Mouse (Mus musculus) cerebellum, adult (tissue): Measurements from ENCODE around the gene Trim10.
"Not testable (repeated sequence)": the region's sequence is repeated elsewhere in the genome, so short reads cannot be mapped to it uniquely, and the experiment has no call there.

Experiments
- ATAC-seq: cut with Nextera tagmentation; 2 replicates; pipeline ENCODE4 v1.9.2; 2017; ENCODE audit warnings: mild to moderate bottlenecking, moderate library complexity, mixed read lengths; ENCODE audit not compliant: insufficient number of reproducible peaks, low FRiP score, low TSS enrichment

The Trim10 gene

DNA sequence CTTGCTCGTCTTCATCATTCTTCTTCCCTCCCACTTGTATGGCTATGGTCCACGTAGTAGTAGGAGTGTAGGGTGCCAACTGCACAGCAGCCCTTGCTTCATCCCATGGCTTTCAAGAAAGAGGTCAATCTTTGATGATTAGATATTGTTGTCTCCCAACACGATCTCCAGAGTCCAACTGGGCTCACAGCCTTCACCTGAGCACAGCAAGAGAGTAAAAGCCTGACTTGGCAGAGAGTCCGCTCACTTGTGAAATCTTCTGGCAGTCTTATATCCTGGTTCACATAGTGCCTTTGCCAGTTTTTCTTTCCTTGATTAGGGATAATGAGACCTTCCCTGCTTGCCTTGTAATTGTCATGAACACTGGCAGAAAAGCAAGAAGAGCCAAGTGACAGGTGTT is 13.1 kb upstream of the Trim10 start:
- ATAC-seq, result no peak

DNA sequence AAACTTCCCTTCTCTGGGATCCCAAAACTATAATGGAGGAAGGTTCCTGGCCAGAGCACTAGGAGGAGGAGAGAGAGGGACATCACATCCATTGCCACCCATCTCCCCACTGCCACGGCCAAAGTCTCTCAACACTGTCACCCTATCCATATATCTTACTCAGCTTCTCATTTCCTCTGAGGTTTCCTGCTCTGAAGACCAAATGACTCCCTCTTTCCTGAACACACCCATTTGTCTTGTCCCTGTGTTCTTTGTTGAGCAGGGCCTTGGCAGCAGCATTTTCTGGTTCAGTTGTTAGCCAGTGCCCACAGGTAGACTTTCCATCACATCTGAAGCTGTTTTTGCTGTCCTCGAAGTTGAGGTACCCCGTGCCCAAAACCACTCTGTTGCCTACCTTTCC is 11.2 kb upstream of the Trim10 start:
- ATAC-seq, result no peak

DNA sequence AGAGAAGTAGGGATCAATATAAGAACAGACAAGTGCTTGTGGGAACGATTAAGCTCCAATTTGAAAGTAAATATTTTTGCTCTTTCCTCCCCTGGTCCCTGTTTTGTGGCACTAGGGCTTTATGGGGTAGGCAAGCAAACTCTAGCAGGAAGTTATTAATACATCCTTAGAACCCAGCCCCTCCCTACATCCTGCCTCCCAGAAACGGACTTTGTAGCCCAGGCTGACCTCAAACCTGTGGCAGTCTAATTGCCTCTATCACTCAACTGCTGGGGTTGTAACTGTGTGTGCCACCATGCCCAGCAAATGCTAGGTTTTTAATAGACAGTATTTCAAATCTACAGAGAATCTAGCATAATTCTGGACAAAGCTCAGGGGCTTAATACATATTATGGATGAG is 7.7 kb upstream of the Trim10 start:
- ATAC-seq, result no peak

DNA sequence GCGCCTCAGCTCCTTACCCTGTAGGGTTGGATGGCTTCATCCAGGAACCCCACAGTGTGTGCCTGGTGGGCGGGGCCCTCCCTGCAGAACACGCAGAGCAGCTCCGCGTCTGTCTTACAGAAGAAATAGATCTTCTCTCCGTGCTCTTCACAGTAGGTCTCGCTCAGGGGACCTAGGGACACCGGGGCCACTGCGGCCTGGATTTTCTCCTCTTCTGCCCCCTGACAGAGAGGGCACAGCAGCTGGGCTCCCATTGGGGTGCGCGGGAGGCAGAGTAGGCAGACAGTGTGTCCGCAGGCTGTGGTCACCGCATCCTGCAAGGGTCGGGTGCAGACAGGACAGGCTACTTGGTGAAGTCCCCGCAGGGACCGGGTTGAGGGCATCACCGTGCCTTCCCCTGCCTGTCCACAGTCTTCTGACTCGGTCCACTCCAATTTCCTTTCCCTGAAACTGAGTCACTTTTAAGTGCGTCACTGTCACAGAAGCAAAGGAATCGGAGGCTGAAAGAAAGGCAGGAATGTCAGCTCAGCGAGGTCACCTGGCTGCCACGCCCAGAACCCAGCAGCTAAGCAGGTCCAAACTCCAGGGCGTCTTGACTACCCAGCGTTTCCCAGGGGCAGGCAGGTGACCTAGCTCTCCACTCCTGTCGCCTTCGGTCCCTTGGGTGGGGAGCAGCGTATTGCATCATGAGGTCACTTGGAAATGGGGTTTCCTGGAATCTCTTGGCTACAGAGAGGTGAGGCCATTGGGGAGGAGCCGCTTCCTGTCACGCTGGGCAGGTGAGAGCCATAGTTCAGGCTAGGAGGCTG is 2.5 kb upstream of the Trim10 start, which contains the start of gene Trim15:
TSS of gene Trim15 (minus strand) at position 492 of the 809 bp plus-strand sequence.
- ATAC-seq, result no peak

DNA sequence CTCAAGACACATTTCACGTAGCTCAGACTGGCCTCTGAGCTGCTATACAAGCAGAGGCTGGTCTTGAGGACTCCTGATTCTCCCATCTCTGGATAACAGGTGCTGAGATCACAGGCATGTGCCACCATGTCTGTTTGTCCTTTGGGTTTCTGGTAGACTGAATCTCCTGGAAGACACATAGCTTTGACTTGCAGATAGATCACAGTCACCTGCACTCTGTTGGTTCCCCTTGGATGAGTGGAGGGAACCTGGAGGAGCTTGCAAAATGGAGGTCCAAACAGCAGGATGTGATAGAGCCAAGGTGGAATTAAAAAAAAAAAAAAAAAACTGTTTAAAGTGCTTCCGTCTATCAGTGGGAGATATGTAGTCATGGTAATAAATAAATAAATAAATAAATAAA is 538 bp upstream of the Trim10 start:
- no peak for ATAC-seq

DNA sequence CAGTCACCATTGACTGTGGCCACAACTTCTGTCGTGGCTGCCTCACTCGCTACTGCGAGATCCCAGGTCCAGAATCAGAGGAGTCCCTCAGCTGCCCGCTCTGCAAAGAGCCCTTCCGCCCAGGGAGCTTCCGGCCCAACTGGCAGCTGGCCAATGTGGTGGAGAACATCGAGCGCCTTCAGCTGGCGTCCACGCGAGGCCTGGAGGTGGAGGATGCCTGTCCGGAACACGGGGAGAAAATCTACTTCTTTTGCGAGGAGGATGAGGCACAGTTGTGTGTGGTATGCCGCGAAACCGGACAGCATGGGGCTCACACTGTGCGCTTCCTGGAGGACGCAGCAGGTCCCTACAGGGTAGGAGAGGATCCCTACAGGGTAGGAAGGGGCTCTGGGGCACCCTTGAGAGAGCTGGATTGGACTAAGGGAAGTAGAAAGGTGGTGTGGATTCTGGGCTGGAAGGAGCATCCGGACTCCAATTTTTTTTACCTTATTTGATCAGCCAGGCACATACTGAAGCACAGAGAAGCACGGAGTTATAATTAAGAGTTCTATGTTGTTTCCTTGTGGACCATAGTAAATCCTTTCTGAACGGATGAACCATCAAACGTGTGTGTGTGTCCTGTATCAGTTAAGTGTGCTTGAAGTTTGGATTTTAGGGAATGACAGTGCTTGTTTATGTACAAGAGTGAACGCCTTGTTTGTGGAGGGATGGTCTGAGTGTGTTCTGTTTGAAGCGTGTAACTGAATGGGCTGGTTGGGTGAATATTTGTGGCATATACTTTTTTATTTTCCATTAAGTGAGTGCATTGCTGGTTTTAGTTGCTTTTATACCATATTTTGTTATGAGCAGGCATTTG is 809 bp downstream of the Trim10 start:
- no peak for ATAC-seq

DNA sequence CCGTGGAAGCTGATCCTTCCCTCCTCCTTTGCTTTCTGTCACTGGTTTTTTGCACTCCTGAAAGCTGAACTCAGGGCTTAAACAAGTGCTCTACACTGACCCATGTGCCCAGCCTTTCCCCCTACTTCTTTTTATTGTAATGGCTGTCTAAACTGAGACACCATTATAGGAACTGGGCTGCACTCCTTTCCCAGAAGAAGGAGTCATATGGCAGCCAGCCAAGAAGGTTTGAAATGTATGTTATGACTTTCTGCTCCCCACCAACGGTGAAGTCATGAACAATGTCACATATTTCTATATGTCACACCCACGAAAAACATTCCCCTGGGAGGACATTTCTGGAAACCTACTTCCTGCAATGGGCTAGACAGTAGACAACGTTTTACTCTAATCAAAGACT is 5.3 kb downstream of the Trim10 start:
- no peak for ATAC-seq

DNA sequence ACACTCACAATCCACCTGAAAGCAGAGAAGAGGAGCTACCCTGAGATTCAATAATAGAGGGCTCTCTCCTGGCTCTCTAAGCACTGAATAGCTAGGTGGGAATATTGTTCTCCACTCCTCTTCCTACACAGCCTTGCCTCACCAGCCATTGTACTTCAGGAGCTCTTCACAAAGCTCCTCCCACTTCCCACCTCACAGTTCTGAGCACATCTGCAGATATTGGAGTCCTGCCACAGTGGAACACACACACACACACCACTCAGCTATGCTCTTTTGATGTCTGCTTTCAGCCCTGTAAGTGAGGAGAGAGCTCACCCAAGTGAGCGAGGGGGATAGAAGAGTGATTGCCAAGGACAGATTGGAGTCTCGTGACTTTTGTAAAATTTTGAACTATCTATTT is 14.0 kb downstream of the Trim10 start:
- ATAC-seq, result no peak

DNA sequence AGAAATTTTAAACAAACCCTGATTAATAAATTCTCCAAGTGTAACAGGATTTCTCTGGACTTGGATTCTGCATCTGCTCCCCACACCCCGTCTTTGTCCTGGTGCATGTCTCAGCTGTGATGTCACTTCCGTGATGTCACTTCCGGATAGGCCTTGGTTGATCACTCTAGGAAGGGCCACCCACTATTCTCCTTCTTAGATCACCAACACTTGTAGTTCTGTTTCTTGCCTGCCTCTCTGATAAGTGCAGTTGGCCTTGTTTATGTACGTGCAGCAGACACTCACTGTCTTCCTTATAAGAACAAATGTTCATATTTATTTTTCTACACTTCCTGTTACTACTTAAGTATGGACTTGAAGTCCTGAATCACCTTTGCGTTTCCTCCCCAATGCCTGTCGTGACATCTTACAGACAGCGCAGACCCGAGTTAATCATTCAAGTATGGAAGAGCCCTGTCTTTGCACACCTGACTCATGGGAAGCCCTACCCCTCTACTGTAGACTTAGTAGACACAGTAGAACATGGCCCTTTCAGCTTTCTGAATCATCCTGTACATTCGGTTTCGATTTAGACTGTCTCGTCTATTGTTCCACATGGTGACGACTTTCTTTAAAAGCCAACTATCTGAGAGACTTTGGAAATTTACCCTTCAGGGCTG is 15.9 kb downstream of the Trim10 start:
- no peak for ATAC-seq

DNA sequence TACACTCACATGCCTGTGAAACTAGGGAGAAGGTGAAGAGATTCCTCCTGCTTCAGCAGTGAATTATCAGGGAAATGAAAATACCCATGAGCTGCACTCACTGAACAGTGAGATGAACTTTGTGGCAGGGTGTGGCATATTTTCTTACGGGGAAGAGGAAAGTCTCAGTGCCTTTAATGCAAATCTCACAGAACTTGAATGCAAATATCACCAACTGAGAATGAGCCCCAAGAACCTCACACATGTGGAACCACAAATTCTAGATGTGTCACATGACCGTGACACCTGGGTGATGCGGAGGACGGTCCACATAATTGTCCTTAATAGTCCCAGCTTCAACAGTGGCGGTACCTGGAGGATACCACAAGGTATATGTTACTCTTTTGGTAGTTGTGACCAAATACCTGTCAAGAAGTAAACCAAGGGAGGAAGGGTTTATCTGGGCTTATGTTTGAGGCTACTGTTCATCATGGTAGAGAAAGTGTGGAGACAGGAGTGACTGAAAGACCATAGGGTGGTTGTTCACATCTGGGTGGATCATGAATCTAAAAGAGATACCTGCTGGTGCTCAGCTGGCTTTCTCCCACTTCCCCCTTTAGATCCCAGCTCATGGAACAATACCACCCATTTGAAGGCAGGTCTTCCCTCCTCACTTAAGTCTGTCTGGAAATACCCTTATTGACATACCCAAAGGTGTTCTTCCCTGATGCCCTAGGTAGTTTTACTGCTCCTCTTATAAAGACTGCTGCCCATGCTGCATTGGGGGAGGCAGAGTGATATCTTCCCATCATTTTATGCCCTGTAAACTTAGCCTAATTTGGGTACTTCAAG is 20.9 kb downstream of the Trim10 start, which contains the start of gene Trim40:
TSS of gene Trim40 (minus strand) at position 51 of the 831 bp plus-strand sequence.
- no peak for ATAC-seq

DNA sequence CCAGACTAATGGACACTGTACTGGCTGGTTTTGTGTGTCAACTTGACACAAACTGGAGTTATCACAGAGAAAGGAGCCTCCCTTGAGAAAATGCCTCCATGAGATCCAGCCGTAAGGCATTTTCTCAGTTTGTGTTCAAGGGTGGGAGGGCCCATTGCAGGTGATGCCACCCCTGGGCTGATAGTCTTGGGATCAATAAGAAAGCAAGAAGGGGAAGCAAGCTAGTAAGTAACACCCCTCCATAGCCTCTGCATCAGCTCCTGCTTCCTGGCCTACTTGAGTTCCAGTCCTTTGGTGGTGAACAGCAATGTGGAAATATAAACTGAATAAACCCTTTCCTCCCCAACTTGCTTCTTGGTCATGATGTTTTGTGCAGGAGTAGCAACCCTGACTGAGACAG is 22.1 kb downstream of the Trim10 start:
- not testable (repeated sequence) for ATAC-seq

DNA sequence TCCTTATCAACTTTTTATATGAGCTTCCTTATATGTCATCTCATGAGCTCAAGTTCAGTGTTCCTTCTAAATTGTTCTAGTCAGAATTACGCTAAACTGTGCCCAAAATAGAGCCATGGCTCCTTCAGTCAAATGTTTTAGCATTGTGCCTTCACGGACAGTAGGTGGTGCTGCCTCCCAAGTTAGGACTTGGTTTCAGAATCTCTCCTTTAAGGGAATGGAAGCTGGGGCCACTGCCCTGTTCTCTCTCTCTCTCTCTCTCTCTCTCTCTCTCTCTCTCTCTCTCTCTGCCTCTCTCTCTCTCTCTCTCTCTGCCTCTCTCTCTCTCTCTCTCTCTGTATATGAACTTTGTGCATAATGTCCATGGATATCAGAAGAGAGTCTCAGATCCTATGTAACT is 23.0 kb downstream of the Trim10 start:
- no peak for ATAC-seq

DNA sequence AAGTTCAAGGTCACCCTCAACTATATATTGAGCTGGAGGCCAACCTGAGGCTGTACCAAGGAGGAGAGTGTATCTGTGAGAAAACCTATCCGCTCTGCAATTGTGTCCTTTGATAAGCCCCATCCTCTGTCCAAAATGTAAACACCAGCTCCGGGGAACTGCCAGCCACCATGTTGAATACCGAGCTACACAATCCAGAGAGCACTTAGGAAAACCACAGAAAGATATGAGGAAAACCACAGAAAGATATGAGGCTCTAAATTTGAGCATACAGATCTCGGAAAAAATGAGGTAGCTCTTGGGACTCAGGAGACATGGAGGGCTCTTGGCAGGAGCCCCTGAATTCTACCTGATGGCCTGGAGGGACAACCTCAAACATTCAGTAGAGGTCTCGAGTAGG is 24.0 kb downstream of the Trim10 start:
- no peak for ATAC-seq

DNA sequence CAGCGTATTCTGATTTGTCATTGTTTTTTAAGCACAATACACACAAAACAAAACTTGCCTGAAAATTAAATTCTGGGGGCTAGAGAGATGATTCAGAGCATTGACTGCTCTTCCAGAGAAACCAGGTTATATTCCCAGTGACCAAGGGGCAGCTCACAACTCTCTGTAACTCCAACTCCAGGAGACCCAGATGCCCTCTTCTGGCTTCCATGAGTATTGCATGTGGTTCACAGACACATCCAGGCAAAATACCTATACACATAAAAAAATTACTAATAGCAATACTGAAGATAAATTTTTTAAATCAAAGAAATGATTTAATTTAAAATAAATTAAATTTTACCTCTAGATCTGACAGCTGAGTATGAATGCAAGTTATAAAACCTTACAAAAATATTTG is 27.2 kb downstream of the Trim10 start:
- ATAC-seq, result no peak

DNA sequence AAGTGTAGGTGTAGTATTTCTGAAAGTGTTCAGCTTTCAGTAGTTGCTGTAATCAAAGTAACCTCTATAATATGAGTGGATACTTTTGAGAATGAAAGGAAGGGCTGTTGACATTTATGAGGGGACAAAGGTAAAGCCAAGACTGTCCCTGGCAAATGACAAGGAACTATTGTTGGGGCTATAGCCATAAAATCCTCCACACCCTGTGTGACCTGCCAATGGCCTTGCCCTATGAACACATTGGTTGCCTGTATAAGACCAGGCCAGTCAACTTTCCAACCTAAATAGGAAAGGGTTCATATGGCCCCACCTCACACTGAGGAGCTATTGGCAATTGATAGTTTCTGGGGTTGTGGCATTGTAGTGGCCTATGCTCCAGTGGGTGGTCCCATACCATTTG is 27.7 kb downstream of the Trim10 start:
- ATAC-seq, result no peak

DNA sequence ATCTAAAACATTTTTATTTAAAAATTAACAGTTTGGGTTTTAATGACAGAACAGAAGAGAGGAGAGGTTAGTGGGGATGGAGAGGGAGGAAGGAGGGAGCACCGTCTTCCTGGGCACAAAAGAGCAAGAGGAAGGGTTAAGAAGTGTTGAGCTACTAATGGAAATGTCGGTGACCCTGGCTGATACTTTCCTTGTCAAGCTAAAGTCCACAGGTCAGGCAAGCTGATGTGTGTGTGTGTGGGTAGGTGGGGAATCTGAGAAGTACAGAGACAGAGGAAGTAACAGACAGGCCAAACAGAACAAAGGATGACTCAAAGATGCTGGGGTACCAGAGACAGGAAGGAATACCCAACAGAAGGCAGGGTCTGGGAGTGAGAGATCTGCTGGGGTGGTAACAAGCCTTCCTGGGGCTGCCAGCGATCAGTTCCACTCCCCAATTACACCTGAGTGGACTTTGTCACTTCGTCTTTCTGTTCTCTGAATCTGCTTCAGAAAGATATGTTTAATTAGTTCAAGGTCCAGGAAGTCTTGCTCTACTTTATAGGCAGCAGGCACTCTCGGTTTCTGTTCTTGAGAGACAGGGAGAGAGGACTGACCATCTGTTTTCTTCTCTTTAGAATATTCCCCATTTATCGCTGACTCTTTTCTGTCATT is 28.3 kb downstream of the Trim10 start, which contains the start of gene Trim31:
TSS of gene Trim31 (plus strand) at position 567 of the 654 bp plus-strand sequence.
- no peak for ATAC-seq

DNA sequence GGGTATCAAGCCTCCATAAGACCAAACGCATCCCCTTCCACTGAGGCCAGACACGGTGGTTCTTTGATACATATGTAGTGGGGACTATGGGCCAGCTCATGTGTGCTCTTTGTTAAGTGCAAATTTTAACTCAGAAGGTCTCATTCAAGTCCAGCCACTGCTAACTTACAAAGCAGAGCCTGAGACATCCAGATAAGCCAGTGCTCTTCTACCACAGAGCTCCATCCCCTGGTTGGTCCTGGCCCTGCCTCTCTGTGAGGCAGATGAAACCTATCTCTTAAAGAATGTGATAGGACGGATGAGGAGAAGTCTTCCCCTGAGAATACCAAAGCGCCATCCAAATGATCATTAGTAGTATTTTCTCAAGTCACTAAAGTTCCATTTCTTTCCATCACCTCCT is 30.0 kb downstream of the Trim10 start:
- ATAC-seq, result no peak

DNA sequence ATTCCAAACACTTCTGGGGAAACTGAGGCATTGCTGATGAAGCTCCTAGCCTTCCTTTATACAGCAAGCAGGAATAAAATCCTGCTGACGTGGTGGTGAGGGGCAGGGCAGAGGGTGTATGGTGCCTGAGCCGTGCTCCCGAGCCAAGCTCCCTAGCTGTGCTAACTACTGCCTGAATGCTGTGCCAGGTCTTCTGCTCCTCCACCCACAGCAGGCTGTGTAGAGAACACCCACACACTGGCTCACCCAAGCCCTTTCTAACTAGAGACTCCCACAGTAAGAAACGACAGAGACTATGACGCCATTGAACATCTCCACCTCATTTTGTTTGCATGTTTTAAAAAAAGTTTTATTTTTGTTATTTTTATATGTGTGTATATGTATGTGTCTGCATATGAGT is 30.6 kb downstream of the Trim10 start:
- no peak for ATAC-seq

DNA sequence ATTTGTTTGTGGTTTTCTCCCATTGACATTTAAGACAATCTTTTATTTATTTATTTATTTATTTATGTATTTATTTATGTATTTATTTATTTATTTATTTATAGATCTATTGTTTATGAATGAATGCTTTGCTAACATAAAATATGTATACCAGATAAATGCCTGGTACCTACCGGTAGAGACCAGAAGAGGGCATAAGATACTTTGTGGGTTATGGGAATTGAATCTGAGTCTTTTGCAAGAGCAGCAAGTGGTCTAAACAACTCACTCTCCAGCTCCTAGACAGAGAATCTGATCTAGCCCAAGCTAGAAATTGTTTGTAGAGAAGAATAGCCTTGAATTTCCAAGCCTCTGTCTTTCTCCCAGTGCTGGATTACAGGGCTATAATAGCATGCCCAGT is 31.3 kb downstream of the Trim10 start:
- no peak for ATAC-seq

DNA sequence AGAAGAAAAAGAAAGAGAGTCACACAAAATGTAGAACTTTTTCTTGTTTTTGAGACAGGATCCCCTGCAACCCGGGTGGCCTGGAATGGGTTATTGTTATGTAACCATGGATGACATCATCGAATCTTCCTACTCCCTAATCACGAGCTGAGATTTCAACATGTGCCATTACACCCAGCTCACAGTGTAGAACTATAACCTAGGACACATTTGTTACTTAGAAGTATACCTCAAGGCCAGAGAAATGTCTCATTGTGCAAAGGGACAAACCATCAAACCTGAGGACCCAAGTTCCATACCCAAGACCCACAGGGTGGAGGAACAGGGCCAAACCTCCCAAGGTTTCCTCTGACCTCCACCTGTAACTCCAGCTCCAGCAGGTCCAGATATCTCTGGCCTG is 34.3 kb downstream of the Trim10 start:
- no peak for ATAC-seq
